Mouse (Mus musculus) intestine, embryonic 16.5 days (tissue): ENCODE measurements around the gene Mon1b. TPM values are rescaled to one million over a fixed set of nuclear protein-coding genes. Genes with fewer than 3 reads are reported as not detected.
A peak's percentile ranks its signal among the peaks of the same experiment; 100 is the strongest.

Source experiments
- ATAC-seq: fragments of 200-750 bp; cut with Nextera tagmentation; 2 replicates; pipeline ENCODE4 v1.8.0; 2017; ENCODE audit warnings: moderate TSS enrichment, moderate library complexity
- H3K27ac ChIP-seq: fragments of 300-500 bp; sonication (generic); 2 replicates; pipeline ENCODE4 v1.5.1; 2014; ENCODE audit warnings: mild to moderate bottlenecking, low read length
- H3K27me3 ChIP-seq: fragments of 300-500 bp; sonication (generic); replicated peaks from 2 replicates; pipeline ENCODE4 v1.6.1; 2014; ENCODE audit warnings: low read length, control low read depth, mixed read lengths; ENCODE audit not compliant: control insufficient read depth, insufficient read depth
- H3K36me3 ChIP-seq: fragments of 300-500 bp; sonication (generic); 2 replicates; pipeline ENCODE4 v1.6.1; 2014; ENCODE audit warnings: low read length, control low read depth; ENCODE audit not compliant: control insufficient read depth, insufficient read depth
- H3K4me1 ChIP-seq: fragments of 300-500 bp; sonication (generic); 2 replicates; pipeline ENCODE4 v1.6.1; 2014; ENCODE audit warnings: low read length, control low read depth, mixed read lengths; ENCODE audit not compliant: control insufficient read depth, insufficient read depth
- H3K4me2 ChIP-seq: fragments of 300-500 bp; sonication (generic); 2 replicates; pipeline ENCODE4 v1.6.1; 2014; ENCODE audit warnings: low read depth, low read length, control low read depth
- H3K4me3 ChIP-seq: fragments of 300-500 bp; sonication (generic); 2 replicates; pipeline ENCODE4 v1.5.1; 2014; ENCODE audit warnings: mild to moderate bottlenecking, low read length
- H3K9ac ChIP-seq: fragments of 300-500 bp; sonication (generic); 2 replicates; pipeline ENCODE4 v1.6.1; 2014; ENCODE audit warnings: low read depth, low read length
- H3K9me3 ChIP-seq: fragments of 300-500 bp; sonication (generic); 2 replicates; pipeline ENCODE4 v1.6.1; 2016; ENCODE audit warnings: low read length, control low read depth; ENCODE audit not compliant: control insufficient read depth
- WGBS: fragments of 180-500 bp; shearing (Covaris S2); extraction: QIAGEN DNeasy Blood & Tissue Kit; methylation state at CpG from one replicate; pipeline ENCODE4 v1.1.7; 2014; 5-methylcytosine and 5-hydroxymethylcytosine counted together
- polyA plus RNA-seq: library from polyadenylated mRNA; unstranded; fragments of >200 nt; fragmentation: Nextera tagmentation; extraction: Ambion mirVana; gene quantifications from 2 replicates; pipeline ENCODE4 v1.2.1, GENCODE M21; 2015

Mon1b gene
- 6.2 and 6.5 TPM in 2 replicates for polyA plus RNA-seq

GRCm38 (mm10) chr8:113634670-113635591 is at the start of gene Mon1b:
Mon1b (plus strand) TSS chr8:113635587.
- WGBS: under 1% methylated on average over 42 of the region's 42 CpGs

DNA sequence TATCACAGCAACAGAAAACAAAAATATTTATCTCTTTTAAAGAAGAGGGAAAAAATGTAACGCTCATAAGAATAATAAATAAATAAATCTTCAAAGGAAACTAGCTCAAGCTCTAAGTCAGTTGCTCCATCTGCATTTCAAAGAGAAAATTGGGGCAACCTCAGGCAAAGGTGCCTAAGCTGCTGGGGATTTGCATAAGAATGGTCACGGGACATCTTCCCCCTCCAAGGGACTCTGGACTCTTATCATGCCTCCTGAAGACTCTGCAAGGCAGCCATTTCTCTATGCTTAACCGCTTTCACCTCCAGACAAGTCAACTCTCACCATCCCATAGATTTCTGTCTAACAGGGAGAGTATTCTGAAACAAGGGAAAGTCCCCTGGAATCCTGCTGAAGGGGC is 37.0 kb upstream of the Mon1b start:
- Histone ChIP-seq H3K9ac (no peak overlapping the region), H3K27me3 (no peaks in the 10 kb centered on the region), H3K4me1 (no peaks in the 10 kb centered on the region), H3K36me3 (no peaks in the 10 kb centered on the region), H3K4me2 (no peak overlapping the region), H3K27ac (no peak overlapping the region), H3K9me3 (no peaks in the 10 kb centered on the region), H3K4me3 (no peak overlapping the region)
- 60% methylated on average over 3 of the region's 3 CpGs for WGBS
- no peak for ATAC-seq

More at GRCm38 (mm10) chr8:113634670-113635591, at the start of gene Mon1b:
- H3K4me2 ChIP-seq: peak within 1 kb of the TSS; percentile 94
- no peaks in the 10 kb centered on the region for H3K9me3 ChIP-seq
- peak within 1 kb of the TSS; percentile 78 for H3K4me3 ChIP-seq
- H3K27me3 ChIP-seq: no peaks in the 10 kb centered on the region
- H3K4me1 ChIP-seq: peaks cover 16% of the 10 kb centered on the region
- peaks cover 16% of the 10 kb centered on the region; the same call in 1 of the 2 replicates for H3K36me3 ChIP-seq
- peak within 1 kb of the TSS; percentile 79 for H3K9ac ChIP-seq
- peak within 1 kb of the TSS; percentile 97 for H3K27ac ChIP-seq
- ATAC-seq: peak; percentile 99

DNA sequence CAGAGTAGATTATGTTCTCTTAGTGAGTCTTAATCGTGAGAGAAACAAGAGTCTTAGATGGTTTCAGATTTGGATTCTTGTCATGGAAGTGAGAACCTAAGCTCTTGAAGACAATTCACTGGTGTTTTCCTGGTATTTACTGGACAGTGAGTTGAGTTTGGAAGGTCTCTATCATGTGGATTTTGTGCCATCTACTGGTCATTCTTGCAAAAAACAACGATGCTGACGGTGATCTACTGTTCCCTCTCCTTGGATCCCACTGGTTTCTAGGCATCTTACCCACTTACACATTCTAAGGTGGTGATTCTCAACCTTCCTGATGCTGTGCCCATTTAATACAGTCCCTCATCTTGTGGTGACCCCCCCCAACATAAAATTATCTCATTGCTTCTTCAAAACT is 2.8 kb upstream of the Mon1b start:
- WGBS: 7% methylated on average over 3 of the region's 3 CpGs
- Histone ChIP-seq H3K36me3 (no peaks in the 10 kb centered on the region), H3K9ac (no peak overlapping the region), H3K4me2 (no peak overlapping the region), H3K4me3 (no peak overlapping the region), H3K27ac (no peak overlapping the region), H3K9me3 (no peaks in the 10 kb centered on the region), H3K4me1 (peaks cover 16% of the 10 kb centered on the region), H3K27me3 (no peaks in the 10 kb centered on the region)
- ATAC-seq: no peak

GRCm38 (mm10) chr8:113634161-113634560 is 1.2 kb upstream of the Mon1b start:
- Histone ChIP-seq H3K4me1 (peaks cover 16% of the 10 kb centered on the region), H3K4me2 (peak overlapping the region; percentile 69), H3K36me3 (peaks cover 10% of the 10 kb centered on the region; the same call in 1 of the 2 replicates), H3K9ac (0 out of 2 replicates have a peak overlapping the region, but pooled peaks have one; percentile 68), H3K4me3 (peak overlapping the region; percentile 78), H3K27ac (no peak overlapping the region), H3K27me3 (no peaks in the 10 kb centered on the region), H3K9me3 (no peaks in the 10 kb centered on the region)
- WGBS: 28% methylated on average over 12 of the region's 12 CpGs
- no peak for ATAC-seq

GRCm38 (mm10) chr8:113635592-113636279 is 349 bp downstream of the Mon1b start:
- H3K36me3 ChIP-seq: peaks cover 16% of the 10 kb centered on the region; the same call in 1 of the 2 replicates
- H3K4me3 ChIP-seq: peak overlapping the region; percentile 78
- peak overlapping the region; percentile 97 for H3K27ac ChIP-seq
- H3K4me1 ChIP-seq: peaks cover 16% of the 10 kb centered on the region
- ATAC-seq: peak; percentile 88
- H3K4me2 ChIP-seq: peak overlapping the region; percentile 94
- H3K27me3 ChIP-seq: no peaks in the 10 kb centered on the region
- H3K9ac ChIP-seq: peak overlapping the region; percentile 79
- WGBS: under 1% methylated on average over 44 of the region's 44 CpGs
- no peaks in the 10 kb centered on the region for H3K9me3 ChIP-seq

DNA sequence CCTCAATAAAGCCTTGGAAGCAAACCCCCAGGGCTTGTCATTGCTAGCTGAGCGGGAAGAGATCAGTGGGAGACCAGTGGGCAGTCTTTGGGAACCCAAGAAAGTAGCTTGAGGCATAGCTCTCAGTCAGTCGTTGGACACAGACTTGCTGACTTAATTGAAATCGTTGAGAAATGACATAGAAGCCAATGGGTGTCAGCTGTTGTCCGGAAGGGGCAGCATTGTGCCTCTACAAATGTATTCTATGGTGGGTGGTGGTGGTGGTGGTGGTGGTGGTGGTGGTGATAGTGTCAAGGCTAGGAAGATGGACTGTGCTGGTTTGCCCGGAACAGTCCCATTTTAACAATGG is 867 bp downstream of the Mon1b start:
- no peak overlapping the region for H3K27ac ChIP-seq
- no peaks in the 10 kb centered on the region for H3K27me3 ChIP-seq

GRCm38 (mm10) chr8:113640357-113640756 is 5.0 kb downstream of the Mon1b start:
- WGBS: 90% methylated on average over 8 of the region's 8 CpGs
- Histone ChIP-seq H3K4me2 (no peak overlapping the region), H3K4me3 (no peak overlapping the region), H3K9ac (no peak overlapping the region), H3K36me3 (peaks cover 23% of the 10 kb centered on the region; the same call in 1 of the 2 replicates), H3K27ac (no peak overlapping the region), H3K27me3 (no peaks in the 10 kb centered on the region), H3K4me1 (peaks cover 10% of the 10 kb centered on the region), H3K9me3 (no peaks in the 10 kb centered on the region)
- no peak for ATAC-seq

More for the DNA sequence above, 867 bp downstream of the Mon1b start:
- 37% methylated on average over 5 of the region's 5 CpGs for WGBS
- Histone ChIP-seq H3K4me2 (peak overlapping the region; percentile 94), H3K4me1 (peaks cover 16% of the 10 kb centered on the region), H3K36me3 (peaks cover 16% of the 10 kb centered on the region; the same call in 1 of the 2 replicates), H3K9me3 (no peaks in the 10 kb centered on the region), H3K9ac (peak overlapping the region; percentile 79), H3K4me3 (peak overlapping the region; percentile 78)
- ATAC-seq: no peak

DNA sequence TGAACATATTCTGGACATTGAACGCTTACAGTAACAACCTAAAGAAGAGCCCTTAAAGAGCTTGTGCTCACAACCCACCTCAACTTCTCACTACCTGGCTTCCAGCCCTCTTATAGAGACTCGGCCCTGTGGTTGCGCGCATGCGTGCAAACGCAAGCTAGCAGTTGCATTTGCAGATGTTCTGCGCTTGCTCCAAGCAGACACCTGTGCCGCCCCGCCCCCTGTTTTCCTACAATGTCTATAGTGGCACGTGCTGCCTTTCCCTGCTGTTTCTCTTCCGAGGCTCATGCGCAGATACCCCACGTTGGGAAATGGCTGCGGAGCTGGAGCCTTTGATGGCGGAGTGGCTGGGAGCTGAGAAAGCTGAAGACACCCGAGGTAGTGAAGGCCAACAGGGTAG is 7.5 kb downstream of the Mon1b start, which contains the start of gene Syce1l:
Syce1l (plus strand) TSS at position 288 of the 400 bp plus-strand sequence.
- Histone ChIP-seq H3K27me3 (no peaks in the 10 kb centered on the region), H3K4me3 (no peak within 1 kb of the TSS), H3K9me3 (no peaks in the 10 kb centered on the region), H3K9ac (no peak within 1 kb of the TSS), H3K4me2 (no peak within 1 kb of the TSS), H3K36me3 (peaks cover 23% of the 10 kb centered on the region; the same call in 1 of the 2 replicates), H3K27ac (no peak within 1 kb of the TSS), H3K4me1 (no peaks in the 10 kb centered on the region)
- no peak for ATAC-seq
- 91% methylated on average over 16 of the region's 16 CpGs for WGBS
